Mouse (Mus musculus): ENCODE results near the gene Gpbar1. TPM values are rescaled to one million over a fixed set of nuclear protein-coding genes. Genes with fewer than 3 reads are reported as not detected.
A peak's percentile ranks its signal among the peaks of the same experiment; 100 is the strongest.
"Not testable (repeated sequence)": the region's sequence is repeated elsewhere in the genome, so short reads cannot be mapped to it uniquely, and the experiment has no call there.

Gpbar1 gene
- polyA plus RNA-seq, 1 experiment from 2014 or later, result not detected

GRCm38 (mm10) chr1:74307146-74307545, 28.8 kb downstream of the Gpbar1 start:
- H3K9ac ChIP-seq (ENCODE audit: low read length), result no peak overlapping the region
- ATAC-seq (ENCODE audit: low FRiP score) (no peak), DNase-seq (ENCODE audit: low spot score, missing footprints) (no peak)
- H3K36me3 ChIP-seq (ENCODE audit: control insufficient read depth, insufficient read depth, low read length), result no peaks in the 10 kb centered on the region
- H3K9me3 ChIP-seq (ENCODE audit: control insufficient read depth, low read length), result no peaks in the 10 kb centered on the region
- H3K27ac ChIP-seq (ENCODE audit: low read depth, low read length), result no peak overlapping the region
- H3K4me2 ChIP-seq, result no peak overlapping the region
- no peak overlapping the region for H3K4me3 ChIP-seq (ENCODE audit: low read depth, low read length)
- H3K27me3 ChIP-seq (ENCODE audit: control insufficient read depth, insufficient read depth, low read length), result peaks cover 3% of the 10 kb centered on the region
- WGBS, result 100% methylated on average over 1 of the region's 1 CpGs
- H3K4me1 ChIP-seq (ENCODE audit: control insufficient read depth, insufficient read depth, low read length), result peaks cover 8% of the 10 kb centered on the region

- Histone ChIP-seq H3K4me1 (ENCODE audit: control insufficient read depth, insufficient read depth, low read length) (peaks cover 8% of the 10 kb centered on the region), H3K27ac (ENCODE audit: low read depth, low read length) (no peak overlapping the region), H3K9ac (ENCODE audit: low read length) (no peak overlapping the region), H3K4me3 (ENCODE audit: low read depth, low read length) (no peak overlapping the region), H3K4me2 (no peak overlapping the region), H3K27me3 (ENCODE audit: control insufficient read depth, insufficient read depth, low read length) (peaks cover 3% of the 10 kb centered on the region), H3K36me3 (ENCODE audit: control insufficient read depth, insufficient read depth, low read length) (no peaks in the 10 kb centered on the region), H3K9me3 (ENCODE audit: control insufficient read depth, low read length) (no peaks in the 10 kb centered on the region)
- DNase-seq (ENCODE audit: low spot score, missing footprints), result no peak
- no peak for ATAC-seq (ENCODE audit: low FRiP score)
- 77% methylated on average over 10 of the region's 10 CpGs for WGBS
Measured at GRCm38 (mm10) chr1:74308001-74308964, 29.9 kb downstream of the Gpbar1 start.

GRCm38 (mm10) chr1:74309767-74310166, 31.4 kb downstream of the Gpbar1 start:
- Histone ChIP-seq H3K9me3 (ENCODE audit: control insufficient read depth, low read length) (no peaks in the 10 kb centered on the region), H3K27ac (ENCODE audit: low read depth, low read length) (no peak overlapping the region), H3K4me2 (no peak overlapping the region), H3K27me3 (ENCODE audit: control insufficient read depth, insufficient read depth, low read length) (no peaks in the 10 kb centered on the region), H3K36me3 (ENCODE audit: control insufficient read depth, insufficient read depth, low read length) (no peaks in the 10 kb centered on the region), H3K9ac (ENCODE audit: low read length) (no peak overlapping the region), H3K4me1 (ENCODE audit: control insufficient read depth, insufficient read depth, low read length) (no peaks in the 10 kb centered on the region), H3K4me3 (ENCODE audit: low read depth, low read length) (no peak overlapping the region)
- 66% methylated on average over 3 of the region's 3 CpGs for WGBS
- ATAC-seq (ENCODE audit: low FRiP score) (no peak), DNase-seq (ENCODE audit: low spot score, missing footprints) (no peak)

- Histone ChIP-seq H3K4me1 (ENCODE audit: control insufficient read depth, insufficient read depth, low read length) (no peaks in the 10 kb centered on the region), H3K27me3 (ENCODE audit: control insufficient read depth, insufficient read depth, low read length) (no peaks in the 10 kb centered on the region), H3K4me2 (no peak overlapping the region), H3K9ac (ENCODE audit: low read length) (no peak overlapping the region), H3K9me3 (ENCODE audit: control insufficient read depth, low read length) (no peaks in the 10 kb centered on the region), H3K4me3 (ENCODE audit: low read depth, low read length) (no peak overlapping the region), H3K27ac (ENCODE audit: low read depth, low read length) (no peak overlapping the region), H3K36me3 (ENCODE audit: control insufficient read depth, insufficient read depth, low read length) (no peaks in the 10 kb centered on the region)
- peak; percentile 94 for DNase-seq (ENCODE audit: low spot score, missing footprints)
- no peak for ATAC-seq (ENCODE audit: low FRiP score)
- 8% methylated on average over 3 of the region's 3 CpGs for WGBS
Measured at GRCm38 (mm10) chr1:74313049-74313692, 34.8 kb downstream of the Gpbar1 start.

- H3K4me2 ChIP-seq, result no peak overlapping the region
- H3K27ac ChIP-seq (ENCODE audit: low read depth, low read length), result no peak overlapping the region
- DNase-seq (ENCODE audit: low spot score, missing footprints) (no peak), ATAC-seq (ENCODE audit: low FRiP score) (no peak)
- no peaks in the 10 kb centered on the region for H3K36me3 ChIP-seq (ENCODE audit: control insufficient read depth, insufficient read depth, low read length)
- no peak overlapping the region for H3K4me3 ChIP-seq (ENCODE audit: low read depth, low read length)
- 84% methylated on average over 3 of the region's 3 CpGs for WGBS
- no peaks in the 10 kb centered on the region for H3K27me3 ChIP-seq (ENCODE audit: control insufficient read depth, insufficient read depth, low read length)
- no peak overlapping the region for H3K9ac ChIP-seq (ENCODE audit: low read length)
- H3K4me1 ChIP-seq (ENCODE audit: control insufficient read depth, insufficient read depth, low read length), result no peaks in the 10 kb centered on the region
- no peaks in the 10 kb centered on the region for H3K9me3 ChIP-seq (ENCODE audit: control insufficient read depth, low read length)
Measured at GRCm38 (mm10) chr1:74314796-74315195, 36.4 kb downstream of the Gpbar1 start.

- Histone ChIP-seq H3K9ac (ENCODE audit: low read length) (no peak overlapping the region), H3K4me2 (no peak overlapping the region), H3K36me3 (ENCODE audit: control insufficient read depth, insufficient read depth, low read length) (no peaks in the 10 kb centered on the region), H3K4me1 (ENCODE audit: control insufficient read depth, insufficient read depth, low read length) (no peaks in the 10 kb centered on the region), H3K9me3 (ENCODE audit: control insufficient read depth, low read length) (no peaks in the 10 kb centered on the region), H3K27ac (ENCODE audit: low read depth, low read length) (no peak overlapping the region), H3K27me3 (ENCODE audit: control insufficient read depth, insufficient read depth, low read length) (no peaks in the 10 kb centered on the region), H3K4me3 (ENCODE audit: low read depth, low read length) (no peak overlapping the region)
- no peak for DNase-seq (ENCODE audit: low spot score, missing footprints)
- ATAC-seq (ENCODE audit: low FRiP score), result no peak
- WGBS, result 86% methylated on average over 4 of the region's 4 CpGs
Measured at GRCm38 (mm10) chr1:74316114-74316827, 37.9 kb downstream of the Gpbar1 start.

GRCm38 (mm10) chr1:74318711-74319110, 40.4 kb downstream of the Gpbar1 start:
- ATAC-seq (ENCODE audit: low FRiP score) (no peak), DNase-seq (ENCODE audit: low spot score, missing footprints) (no peak)
- no peak overlapping the region for H3K4me2 ChIP-seq
- no peaks in the 10 kb centered on the region for H3K9me3 ChIP-seq (ENCODE audit: control insufficient read depth, low read length)
- 91% methylated on average over 3 of the region's 3 CpGs for WGBS
- H3K4me1 ChIP-seq (ENCODE audit: control insufficient read depth, insufficient read depth, low read length), result no peaks in the 10 kb centered on the region
- no peak overlapping the region for H3K4me3 ChIP-seq (ENCODE audit: low read depth, low read length)
- no peaks in the 10 kb centered on the region for H3K36me3 ChIP-seq (ENCODE audit: control insufficient read depth, insufficient read depth, low read length)
- no peak overlapping the region for H3K9ac ChIP-seq (ENCODE audit: low read length)
- no peak overlapping the region for H3K27ac ChIP-seq (ENCODE audit: low read depth, low read length)
- H3K27me3 ChIP-seq (ENCODE audit: control insufficient read depth, insufficient read depth, low read length), result no peaks in the 10 kb centered on the region

GRCm38 (mm10) chr1:74321396-74321795, 43.0 kb downstream of the Gpbar1 start:
- H3K27ac ChIP-seq (ENCODE audit: low read depth, low read length), result no peak overlapping the region
- DNase-seq (ENCODE audit: low spot score, missing footprints) (no peak), ATAC-seq (ENCODE audit: low FRiP score) (no peak)
- H3K9ac ChIP-seq (ENCODE audit: low read length), result no peak overlapping the region
- no peak overlapping the region for H3K4me3 ChIP-seq (ENCODE audit: low read depth, low read length)
- WGBS, result 79% methylated on average over 3 of the region's 3 CpGs
- H3K4me1 ChIP-seq (ENCODE audit: control insufficient read depth, insufficient read depth, low read length), result no peaks in the 10 kb centered on the region
- H3K36me3 ChIP-seq (ENCODE audit: control insufficient read depth, insufficient read depth, low read length), result no peaks in the 10 kb centered on the region
- no peaks in the 10 kb centered on the region for H3K9me3 ChIP-seq (ENCODE audit: control insufficient read depth, low read length)
- H3K27me3 ChIP-seq (ENCODE audit: control insufficient read depth, insufficient read depth, low read length), result no peaks in the 10 kb centered on the region
- H3K4me2 ChIP-seq, result no peak overlapping the region

GRCm38 (mm10) chr1:74326916-74327315, 48.6 kb downstream of the Gpbar1 start:
- not testable (repeated sequence) for H3K4me1 ChIP-seq (ENCODE audit: control insufficient read depth, insufficient read depth, low read length); H3K27me3 ChIP-seq (ENCODE audit: control insufficient read depth, insufficient read depth, low read length); H3K4me3 ChIP-seq (ENCODE audit: low read depth, low read length); H3K9me3 ChIP-seq (ENCODE audit: control insufficient read depth, low read length); H3K27ac ChIP-seq (ENCODE audit: low read depth, low read length); H3K36me3 ChIP-seq (ENCODE audit: control insufficient read depth, insufficient read depth, low read length); H3K9ac ChIP-seq (ENCODE audit: low read length); H3K4me2 ChIP-seq; ATAC-seq (ENCODE audit: low FRiP score)
- WGBS, result 79% methylated on average over 2 of the region's 2 CpGs
- DNase-seq (ENCODE audit: low spot score, missing footprints), result peak; percentile 75
